ENCODE assay signal across 8 mouse cellular contexts in genomic region chr9:90270193-90270943, GRCm38 (mm10). TPM values are rescaled to one million over a fixed set of nuclear protein-coding genes. Genes with fewer than 3 reads are reported as not detected.
DNase-seq lines count a peak whose midpoint lies in the region; ATAC-seq lines count a peak whose summit lies in the region.

Gene Tbc1d2b, minus strand, starts transcription at chr9:90270804.

- H3K27ac ChIP-seq in hindbrain, embryonic 16.5 days (ENCODE audit: low read depth, low read length), result peak within 1 kb of the TSS; percentile 58; the same call in 1 of the 2 replicates

- DNase-seq in ZHBTc4 (ENCODE audit: low read depth, low spot score), result peak; percentile 88
- DNase-seq in gastrocnemius, adult 8-10 months (ENCODE audit: low spot score in 2 of 2), result peak; percentile 36 to 55
- DNase-seq in left cerebral cortex, adult 8-10 months (ENCODE audit: low spot score in 2 of 2), result peak; percentile 68 to 70
- DNase-seq in right cerebral cortex, adult 2 months (ENCODE audit: low spot score in 2 of 2), result peak; percentile 67 to 76
- DNase-seq in urinary bladder, postnatal 36 days (ENCODE audit: low spot score in 2 of 2), result peak; percentile 65 to 76

- no peaks in the 10 kb centered on the region for H3K27me3 ChIP-seq in hindbrain, embryonic 16.5 days (replicated peaks; ENCODE audit: control insufficient read depth, insufficient read depth, low read length)

- no peaks in the 10 kb centered on the region for H3K9me3 ChIP-seq in hindbrain, embryonic 16.5 days (ENCODE audit: control insufficient read depth, low read length)

- peak within 1 kb of the TSS; percentile 95 for H3K9ac ChIP-seq in hindbrain, embryonic 16.5 days (ENCODE audit: low read depth, low read length)

- H3K4me1 ChIP-seq in hindbrain, embryonic 16.5 days (ENCODE audit: control insufficient read depth, insufficient read depth, low read depth, low read length), result peaks cover 12% of the 10 kb centered on the region

- ATAC-seq in common myeloid progenitor, adult 5-6 weeks (replicated peaks; ENCODE audit: low read depth, poor library complexity, severe bottlenecking), result peak; percentile 72
- peak; percentile 95 for ATAC-seq in hindbrain, embryonic 16.5 days
- peak; percentile 55 for ATAC-seq in megakaryocyte, adult 5-6 weeks (ENCODE audit: poor library complexity, severe bottlenecking)

- H3K4me2 ChIP-seq in hindbrain, embryonic 16.5 days (ENCODE audit: low read length), result peak within 1 kb of the TSS; percentile 87

- peak within 1 kb of the TSS; percentile 84 for H3K4me3 ChIP-seq in hindbrain, embryonic 16.5 days (ENCODE audit: low read length)

- WGBS in hindbrain, embryonic 16.5 days, result 1% methylated on average over 55 of the region's 74 CpGs

- no peaks in the 10 kb centered on the region for H3K36me3 ChIP-seq in hindbrain, embryonic 16.5 days (ENCODE audit: control insufficient read depth, insufficient read depth, low read length)

RNA-seq across cellular contexts. Expression of gene Tbc1d2b, which starts in this region (rescaled TPM):
- 33.4 and 61.3 TPM in 2 replicates for total RNA-seq in common myeloid progenitor, adult 5-6 weeks (2017)
- total RNA-seq in gastrocnemius, adult 8-10 months (2022), result 1 to 10 TPM; 2.6 to 4.5 (median 3.7) TPM
- polyA plus RNA-seq in hindbrain, embryonic 16.5 days (2015; fragmentation: Nextera tagmentation; extraction: Ambion mirVana), result 5.1 and 6.3 TPM in 2 replicates
- total RNA-seq in left cerebral cortex, adult 8-10 months (2022), result 10 to 100 TPM; 14.6 to 15.6 (median 15.3) TPM
- 38.7 and 58.8 TPM in 2 replicates for total RNA-seq in megakaryocyte, adult 5-6 weeks (2015)
- 42.1 and 44.6 TPM in 2 replicates for total RNA-seq in megakaryocyte, adult 5-6 weeks (2017)

Comparison
In these comparisons a context has a peak if more than half of its experiments do, and no peak if none do; other contexts are left out.
1. Peak in every context shown above with its lines: DNase-seq, ATAC-seq, H3K4me3 ChIP-seq and H3K27ac ChIP-seq.